Mouse (Mus musculus) yolk sac, embryonic 10.5 days (tissue): ENCODE data around the gene Ankrd65.

Experiments used
- DNase-seq: peaks from one replicate; pipeline ENCODE4 v3.0.0-alpha.2; 2017; ENCODE audit warnings: low spot score

Ankrd65 gene

DNA sequence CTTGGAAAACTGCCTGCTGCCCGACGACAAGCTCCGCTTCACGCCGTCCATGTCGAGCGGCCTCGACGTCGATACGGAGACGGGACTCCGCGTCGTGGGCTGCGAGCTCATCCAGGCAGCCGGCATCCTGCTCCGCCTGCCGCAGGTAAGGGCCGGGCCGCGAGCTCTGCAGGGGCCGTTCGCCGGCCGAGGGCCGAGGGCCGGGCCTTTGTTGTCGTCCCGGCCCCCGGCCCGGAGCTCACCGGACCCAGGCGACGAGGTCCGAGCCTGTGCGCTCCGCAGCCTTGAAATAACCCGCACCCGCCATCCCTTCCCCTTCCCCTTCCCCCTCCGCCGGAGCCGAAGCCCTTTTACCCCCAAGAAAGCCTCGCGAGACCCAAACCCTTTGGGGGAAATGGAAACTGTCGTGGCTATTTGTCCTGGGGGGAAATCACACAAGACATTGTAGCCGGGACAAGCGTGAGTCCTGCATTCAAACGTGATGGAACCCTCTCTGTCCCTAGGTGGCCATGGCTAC, 22.5 kb downstream of the Ankrd65 start:
- DNase-seq = peak; percentile 34

DNA sequence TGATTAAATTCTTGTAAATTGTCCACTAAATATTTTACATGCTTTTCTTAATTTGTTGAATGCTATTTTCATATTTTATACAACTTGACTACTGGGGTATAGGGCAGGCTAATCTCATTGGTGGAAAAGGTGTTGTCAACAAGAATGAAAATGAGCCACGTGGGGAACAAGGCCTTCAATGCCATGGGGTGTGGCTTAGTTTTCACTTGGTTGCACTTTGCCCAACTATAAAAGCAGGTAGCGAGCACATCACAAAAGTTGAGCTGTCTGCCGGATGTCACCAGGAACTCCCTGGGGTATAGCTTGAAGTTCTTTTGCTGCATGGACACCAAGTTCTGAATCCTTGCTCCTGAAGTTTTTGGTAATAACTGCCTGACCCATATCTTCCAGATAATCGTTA, 27.3 kb downstream of the Ankrd65 start:
- no peak for DNase-seq

DNA sequence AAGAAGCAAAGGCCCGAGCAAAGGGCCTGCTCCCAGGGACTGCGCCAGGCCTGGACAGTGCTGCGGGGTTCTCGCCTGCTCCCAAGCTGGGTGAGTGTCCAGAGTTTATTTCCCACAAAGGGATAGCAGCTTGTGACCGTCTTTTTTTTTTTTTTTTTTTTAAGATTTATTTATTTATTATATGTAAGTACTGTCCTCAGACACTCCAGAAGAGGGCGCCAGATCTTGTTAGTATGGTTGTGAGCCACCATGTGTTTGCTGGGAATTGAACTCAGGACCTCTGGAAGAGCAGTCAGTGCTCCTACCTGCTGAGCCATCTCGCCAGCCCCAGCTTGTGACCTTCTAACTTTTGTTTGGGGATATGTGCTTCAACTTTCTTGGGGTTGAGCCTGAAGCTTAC, 30.8 kb downstream of the Ankrd65 start:
- no peak for DNase-seq

DNA sequence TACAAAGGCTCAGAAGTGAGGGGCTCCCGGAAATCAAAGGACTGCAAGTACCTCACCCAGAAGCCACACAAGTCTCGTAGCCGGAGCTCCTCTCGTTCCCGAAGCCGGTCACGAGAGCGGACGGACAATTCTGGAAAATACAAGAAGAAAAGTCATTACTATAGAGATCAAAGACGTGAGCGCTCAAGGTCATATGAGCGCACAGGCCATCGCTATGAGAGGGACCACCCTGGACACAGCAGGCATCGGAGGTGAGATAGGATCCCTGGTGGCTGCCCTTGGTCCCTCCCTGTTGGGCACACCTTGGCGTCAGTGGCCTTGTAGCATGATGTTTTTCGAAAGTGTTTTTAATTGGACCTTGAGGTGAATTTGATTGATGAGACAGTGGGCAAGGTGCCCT, 33.2 kb downstream of the Ankrd65 start:
- no peak for DNase-seq

DNA sequence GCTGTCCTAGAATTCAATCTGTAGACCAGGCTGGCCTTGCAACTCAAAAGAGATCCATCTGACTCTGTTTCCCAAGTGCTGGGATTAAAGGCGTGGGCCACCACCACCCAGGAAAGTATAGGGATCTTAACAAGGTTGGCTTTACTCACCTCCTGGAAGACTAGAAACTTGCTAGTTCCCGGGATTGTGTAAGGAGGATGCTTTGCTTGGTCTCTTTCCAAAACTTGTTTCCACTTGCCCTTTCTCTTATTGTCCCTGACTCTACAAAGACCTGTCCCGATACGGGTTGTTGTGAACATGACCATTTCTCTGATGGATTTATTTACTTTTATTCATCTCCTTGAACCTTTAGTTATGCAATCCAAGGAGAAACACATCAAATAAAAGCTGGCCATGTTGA, 39.6 kb downstream of the Ankrd65 start:
- no peak for DNase-seq

DNA sequence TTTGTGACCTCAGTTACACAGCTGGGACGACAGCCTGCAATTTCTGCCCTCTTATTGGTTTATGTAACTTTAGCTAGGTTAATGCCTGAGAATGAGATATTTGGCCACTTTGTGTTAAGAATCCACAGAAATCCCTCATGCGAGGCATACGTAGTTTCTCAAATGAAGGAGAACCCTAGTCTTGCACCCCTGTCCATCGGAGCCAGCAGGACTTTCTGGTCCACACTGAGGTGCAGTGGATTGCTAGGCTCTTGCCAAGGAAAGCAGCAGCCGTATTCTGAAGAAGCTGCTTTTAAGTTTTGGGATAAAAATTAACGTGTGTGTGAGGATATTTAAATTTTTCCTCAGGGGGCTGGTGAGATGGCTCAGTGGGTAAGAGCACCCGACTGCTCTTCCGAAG, 40.4 kb downstream of the Ankrd65 start:
- no peak for DNase-seq

DNA sequence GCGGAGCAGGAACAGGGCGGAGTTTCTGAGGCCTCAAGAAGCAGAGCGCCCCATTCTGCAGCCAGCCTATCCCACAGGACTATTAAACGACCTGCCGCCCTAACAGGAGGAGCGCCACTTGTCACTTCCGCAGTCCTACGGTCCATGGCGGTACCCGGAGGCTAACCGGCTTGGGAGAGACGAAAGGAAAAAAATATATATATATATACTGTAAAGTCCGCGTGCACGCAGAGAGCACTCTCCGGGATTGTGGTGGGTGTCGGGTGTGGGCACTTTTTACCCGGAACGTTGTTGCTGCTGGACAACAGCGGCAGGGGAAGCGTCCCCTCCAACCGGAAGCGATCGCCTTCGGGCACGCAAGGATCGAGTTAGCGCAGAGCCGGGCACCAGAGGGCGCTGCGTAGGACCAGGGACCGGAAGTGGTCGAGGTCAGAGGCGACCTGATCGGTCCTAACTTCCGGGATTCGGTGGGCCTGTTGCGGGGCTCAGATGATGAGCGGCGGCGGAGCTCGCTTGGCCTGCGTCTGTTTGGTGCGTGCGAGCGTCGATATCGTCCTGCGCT, 41.0 kb downstream of the Ankrd65 start, which contains the start of gene Aurkaip1:
Gene Aurkaip1, plus strand, starts transcription at position 68 of the 562 bp plus-strand sequence.
- peak; percentile 96 for DNase-seq

DNA sequence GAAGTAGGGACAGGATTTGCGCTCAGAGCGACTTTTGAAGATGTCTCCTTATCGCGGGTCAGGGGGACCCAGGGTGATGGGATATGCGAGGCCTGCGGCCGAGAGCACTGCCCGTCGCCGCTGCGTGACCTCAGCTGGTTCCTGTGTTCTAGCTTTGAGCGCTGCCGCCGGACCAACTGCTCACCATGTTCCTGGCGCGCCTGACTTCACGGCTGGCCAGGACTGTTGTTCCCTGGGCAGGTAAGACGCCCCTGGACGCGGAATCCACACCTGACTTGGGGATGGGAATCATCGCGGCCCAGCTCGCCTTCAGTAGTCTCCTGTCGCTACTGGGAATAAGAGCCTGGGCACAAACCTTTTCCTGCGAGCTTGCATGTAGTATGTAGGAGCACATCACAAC, 41.6 kb downstream of the Ankrd65 start:
- no peak for DNase-seq

DNA sequence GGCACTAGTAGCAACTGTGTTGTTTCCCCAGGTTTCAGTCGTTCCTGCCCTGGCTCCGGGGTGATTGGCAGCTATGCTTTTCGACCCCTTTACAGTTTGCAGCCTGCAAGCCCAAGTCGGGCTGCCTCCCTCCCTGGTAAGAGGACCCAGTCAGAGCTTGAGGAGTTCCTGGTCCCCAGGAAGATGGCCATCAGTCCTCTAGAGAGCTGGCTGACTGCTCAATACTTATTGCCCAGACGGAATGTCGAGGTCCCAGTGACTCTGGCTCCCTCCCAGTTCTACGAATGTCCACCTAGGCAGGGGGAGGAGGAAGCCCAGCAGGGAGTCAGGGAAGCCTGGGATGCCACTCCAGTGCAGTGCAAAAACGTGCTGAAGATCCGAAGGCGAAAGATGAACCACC, 42.1 kb downstream of the Ankrd65 start:
- DNase-seq = no peak

DNA sequence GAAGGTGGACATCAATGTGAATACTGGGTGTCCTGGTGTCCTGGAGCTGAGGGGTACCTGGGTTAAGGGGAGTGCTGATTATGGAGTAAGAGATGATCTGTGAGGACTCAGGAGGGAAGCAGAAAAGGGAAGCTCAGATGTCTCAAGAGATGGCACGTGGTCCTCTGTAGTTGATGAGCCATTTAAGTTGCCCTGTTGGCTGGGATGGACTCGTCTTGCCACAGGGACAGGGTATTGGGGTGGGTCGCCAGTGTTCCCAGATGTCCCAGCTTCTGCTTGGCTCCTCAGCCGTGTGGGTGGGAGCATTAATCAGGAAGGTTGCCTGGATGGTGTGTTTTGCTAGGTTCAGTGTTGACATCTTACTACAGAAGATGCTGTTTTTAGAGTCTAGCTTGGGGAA, 43.0 kb downstream of the Ankrd65 start:
- DNase-seq = no peak

DNA sequence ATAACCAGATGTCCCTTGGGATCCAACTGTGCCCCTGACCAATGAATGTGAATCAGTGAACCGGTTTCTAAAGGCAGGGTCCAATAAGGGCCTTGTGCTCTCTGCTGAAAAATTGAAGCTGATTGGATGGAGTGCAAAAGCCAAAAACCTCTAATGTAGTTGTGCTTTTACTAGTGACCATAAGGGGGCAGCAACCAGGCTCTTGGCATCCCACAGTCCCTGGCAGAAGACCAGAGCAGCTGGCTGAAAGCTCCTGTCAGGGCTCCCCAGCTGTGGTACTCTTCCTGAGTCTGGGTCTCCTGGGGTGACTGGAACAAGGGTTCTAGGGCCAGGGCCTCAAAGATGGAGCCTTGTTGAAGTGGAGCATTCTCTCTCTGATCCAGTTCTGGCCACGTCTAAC, 43.6 kb downstream of the Ankrd65 start:
- peak; percentile 64 for DNase-seq

DNA sequence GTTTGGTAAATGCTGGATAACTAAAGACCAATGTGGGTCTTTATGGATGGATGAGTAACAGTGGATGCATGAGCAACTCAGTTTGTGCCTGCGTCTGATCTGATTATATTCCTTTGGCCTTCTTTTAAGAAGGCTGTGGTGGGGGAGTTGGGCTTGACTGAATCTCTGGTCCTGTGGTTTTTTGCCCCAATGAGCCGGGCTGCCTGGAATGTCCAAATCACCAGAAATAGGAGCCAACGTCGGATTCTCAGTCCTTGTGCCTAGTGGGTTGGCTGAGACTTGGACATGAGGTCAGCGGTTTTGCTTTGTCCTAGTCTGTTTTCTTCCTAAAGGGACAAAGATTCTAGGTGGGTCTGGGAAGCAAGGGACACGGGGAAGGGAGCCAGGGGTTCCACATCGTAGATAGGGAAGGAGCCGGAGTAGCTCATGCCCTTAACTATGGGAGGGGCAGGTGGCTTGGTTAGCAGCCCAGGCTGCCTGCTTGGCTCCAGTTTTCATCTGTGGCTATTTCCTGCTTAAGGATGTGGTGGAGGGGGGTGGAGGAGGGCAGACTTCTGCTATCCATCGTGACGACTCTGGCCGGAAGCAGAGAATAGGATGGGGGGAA, 47.3 kb downstream of the Ankrd65 start:
- no peak for DNase-seq

DNA sequence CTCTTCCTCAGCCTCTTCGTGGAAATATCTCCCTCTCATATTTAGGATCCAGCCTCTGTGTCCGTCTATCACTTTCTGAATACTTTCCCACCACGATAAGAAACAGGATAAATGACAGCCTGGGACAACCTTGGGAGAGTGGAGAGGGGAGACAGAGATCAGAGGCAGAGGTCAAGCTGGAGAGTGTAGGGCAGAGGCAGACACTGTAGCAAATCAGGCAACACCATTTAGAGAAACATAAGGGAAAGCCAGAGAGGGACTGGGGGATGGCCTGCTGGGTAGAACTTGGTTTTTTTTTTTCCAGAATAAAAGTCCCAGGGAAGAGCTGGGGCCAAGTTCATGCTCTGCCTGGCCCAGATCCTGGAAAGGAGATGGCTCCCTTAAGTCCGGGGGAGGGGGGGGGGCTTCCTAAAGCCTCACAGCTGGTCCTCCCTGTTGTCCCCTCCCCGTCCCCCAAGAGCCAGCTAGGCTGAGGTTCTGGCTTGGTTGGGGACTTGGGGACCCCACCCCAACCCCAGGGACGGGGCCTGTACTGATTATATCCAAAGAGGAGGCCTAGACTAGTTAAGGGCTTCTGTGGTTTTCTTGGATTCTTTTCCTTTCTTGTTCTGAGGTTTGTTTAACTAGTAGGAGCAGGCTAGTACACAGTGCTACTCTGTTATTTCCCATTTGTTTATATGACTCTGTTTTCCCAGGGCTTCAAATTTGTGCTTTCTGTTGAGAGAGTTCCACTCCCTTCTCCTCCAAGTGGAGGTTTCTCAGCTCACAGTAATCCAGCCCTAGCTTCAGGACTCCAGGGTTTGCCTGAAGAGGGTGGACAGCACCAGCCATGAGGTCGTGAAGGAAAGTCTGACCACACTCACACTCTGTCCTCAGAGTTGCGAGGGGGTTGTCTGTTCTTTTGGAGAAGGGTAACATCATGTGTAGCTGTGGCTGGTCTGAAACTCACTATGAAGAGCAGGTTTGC, 48.2 kb downstream of the Ankrd65 start:
- DNase-seq = no peak

DNA sequence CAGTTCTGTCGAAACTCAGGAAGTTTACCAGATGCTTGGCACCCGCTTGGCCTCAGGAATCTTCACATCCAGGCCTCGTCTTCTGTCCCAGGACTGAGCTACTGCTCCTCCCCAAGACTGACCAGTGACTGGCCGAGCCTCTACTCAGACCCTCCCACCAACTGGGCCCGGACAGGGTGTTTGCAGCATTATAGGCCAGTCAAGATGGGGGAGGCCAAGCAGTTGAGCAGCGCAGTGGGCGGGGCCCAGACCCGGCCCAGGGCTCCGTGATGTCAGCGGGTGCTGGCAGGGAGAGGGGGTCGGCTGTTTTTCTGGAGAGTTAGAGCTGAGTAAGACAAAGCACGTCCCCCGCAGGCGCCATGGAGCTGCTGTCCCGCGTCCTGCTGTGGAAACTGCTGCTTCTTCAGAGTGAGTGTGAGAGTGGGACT, 49.3 kb downstream of the Ankrd65 start, which contains the start of gene Mxra8:
Gene Mxra8, plus strand, starts transcription at position 198 of the 428 bp plus-strand sequence.
- peak; percentile 88 for DNase-seq

DNA sequence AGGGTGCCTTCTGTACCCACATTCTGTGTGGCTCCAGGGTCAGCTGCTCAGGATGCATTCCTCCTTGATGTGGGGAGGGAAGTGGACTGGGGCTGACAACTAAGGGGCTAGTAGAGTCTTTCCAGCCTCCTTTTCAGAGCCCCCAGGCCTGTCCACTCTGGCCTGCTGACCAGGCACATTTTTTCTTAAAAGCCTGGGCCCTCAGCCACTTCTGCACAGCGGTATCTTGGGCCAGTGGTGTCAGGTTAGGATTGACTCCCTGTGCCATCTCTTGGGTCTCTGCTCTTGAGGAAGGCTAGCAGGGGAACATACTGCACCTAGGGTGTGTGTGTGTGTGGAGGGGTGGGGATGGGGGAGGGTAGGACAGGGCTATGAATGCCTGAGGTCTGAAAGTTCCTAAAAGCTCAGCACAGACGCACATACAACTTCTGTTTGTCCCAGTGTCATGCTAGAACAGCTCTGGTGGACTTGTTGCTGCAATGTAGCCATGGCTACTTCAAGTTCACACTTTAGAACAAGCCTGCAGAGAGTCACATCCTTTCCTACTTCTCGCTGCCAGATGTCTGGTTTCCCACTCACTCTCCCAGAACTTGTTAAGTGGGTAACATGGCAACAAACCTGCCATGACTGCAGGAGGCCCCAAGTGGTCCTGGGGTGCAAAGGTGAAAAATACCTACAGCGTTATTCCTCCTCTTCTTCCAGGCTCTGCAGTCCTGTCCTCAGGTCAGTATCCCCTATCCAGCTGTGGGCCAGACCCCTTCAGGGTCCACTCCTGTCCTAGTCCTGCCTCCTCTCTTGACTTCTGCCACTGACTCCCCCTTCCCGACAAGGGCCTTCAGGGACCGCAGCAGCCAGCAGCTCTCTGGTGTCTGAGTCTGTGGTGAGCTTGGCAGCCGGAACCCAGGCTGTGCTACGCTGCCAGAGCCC, 50.1 kb downstream of the Ankrd65 start:
- no peak for DNase-seq

DNA sequence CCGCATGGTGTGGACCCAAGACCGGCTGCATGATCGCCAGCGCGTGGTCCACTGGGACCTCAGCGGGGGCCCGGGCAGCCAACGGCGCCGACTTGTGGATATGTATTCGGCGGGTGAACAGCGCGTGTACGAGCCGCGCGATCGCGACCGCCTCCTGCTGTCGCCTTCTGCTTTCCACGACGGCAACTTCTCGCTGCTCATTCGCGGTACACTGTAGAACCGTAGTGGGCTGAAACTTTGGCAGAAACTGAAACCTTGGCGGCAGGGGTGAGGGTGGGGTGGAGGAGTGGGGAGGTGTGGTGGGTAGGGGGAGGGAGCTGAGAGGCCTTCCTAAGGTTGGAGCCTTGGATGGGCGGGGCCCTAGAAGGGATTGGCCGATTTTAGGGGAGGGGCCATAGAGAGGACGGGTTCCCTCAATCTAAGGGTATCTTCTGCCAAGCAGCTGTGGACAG, 50.8 kb downstream of the Ankrd65 start:
- peak; percentile 64 for DNase-seq

DNA sequence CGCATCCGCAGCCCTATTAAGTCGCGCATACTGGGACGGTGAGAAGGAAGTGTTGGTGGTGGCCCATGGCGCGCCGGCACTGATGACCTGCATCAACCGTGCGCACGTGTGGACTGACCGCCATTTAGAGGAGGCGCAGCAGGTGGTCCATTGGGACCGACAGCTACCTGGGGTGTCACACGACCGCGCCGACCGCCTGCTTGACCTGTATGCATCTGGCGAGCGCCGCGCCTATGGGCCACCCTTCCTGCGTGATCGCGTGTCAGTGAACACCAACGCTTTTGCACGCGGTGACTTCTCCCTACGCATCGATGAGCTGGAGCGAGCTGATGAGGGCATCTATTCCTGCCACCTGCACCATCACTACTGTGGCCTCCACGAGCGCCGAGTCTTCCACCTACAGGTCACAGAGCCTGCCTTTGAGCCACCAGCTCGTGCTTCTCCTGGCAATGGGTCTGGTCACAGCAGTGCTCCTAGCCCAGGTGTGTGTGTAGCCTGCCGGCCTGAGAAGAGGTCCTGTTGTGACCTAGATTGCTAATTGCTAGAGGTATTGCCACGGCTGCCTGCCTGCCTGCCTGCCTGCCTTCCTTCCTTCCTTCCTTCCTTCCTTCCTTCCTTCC, 51.5 kb downstream of the Ankrd65 start:
- DNase-seq = no peak

DNA sequence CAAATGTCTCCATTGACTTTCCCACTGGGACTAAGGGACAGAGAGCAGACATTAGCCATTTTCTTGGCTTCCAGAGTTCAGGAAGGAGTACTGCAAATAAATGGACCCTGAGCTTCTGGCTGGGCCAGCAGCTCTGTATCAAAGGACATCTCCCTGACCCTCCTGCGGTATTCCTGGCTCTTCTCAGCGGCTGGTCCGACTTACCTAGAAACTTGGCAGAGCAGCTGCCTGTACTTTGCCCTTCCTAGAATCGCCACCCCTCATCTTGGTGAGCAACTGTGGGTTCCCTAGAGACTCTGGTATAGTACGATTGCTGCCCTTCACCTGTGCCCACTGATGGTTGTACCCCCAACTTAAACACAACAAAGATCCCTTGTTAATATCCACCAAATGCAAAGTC, 53.0 kb downstream of the Ankrd65 start:
- no peak for DNase-seq

DNA sequence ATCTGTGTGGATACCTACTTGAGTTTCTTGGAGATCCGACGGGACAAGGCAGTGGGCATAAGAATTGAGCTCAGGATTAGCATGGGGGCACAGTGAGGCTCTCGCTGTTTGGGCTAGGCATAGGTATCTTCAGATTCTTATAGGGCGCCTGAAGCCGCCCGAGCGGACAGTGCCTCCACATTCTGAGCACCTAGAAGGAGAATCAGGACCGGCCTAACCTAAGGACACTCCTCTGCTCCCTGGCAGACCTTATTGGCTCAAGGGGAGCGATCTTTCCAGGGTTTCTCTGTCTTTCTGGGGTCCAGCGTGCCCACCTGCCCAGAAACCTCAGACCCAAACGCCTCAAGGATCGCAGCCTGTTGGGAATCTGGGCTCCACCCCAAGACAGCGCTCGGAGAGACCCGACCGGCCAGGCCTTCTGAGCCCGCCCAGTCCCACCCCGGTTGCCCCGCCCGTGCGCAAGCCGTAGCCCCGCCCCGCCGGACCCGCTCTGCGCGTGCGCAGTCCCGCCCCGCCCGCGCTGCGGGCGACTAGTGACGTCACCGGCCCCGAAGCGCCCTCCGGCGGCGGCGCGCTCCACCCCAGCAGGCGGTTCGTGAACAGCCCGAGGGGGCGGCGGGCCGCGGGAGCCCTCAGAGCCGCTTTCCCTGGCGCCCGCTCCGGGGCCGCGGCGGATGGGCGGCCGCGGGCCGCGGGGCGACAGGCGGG, 56.8 kb downstream of the Ankrd65 start, which contains the start of gene Dvl1:
Gene Dvl1, plus strand, starts transcription at position 532 of the 708 bp plus-strand sequence.
- DNase-seq = peak; percentile 92
